Mouse (Mus musculus) testis, adult 2 months (tissue): ENCODE data around the gene Hdac7. TPM values are rescaled to one million over a fixed set of nuclear protein-coding genes. Genes with fewer than 3 reads are reported as not detected.

Experiments
- H3K27ac ChIP-seq: fragments of 200-500 bp; 2 replicates; pipeline ENCODE4 v1.5.1; 2012; ENCODE audit warnings: low read depth, low read length; ENCODE audit not compliant: control insufficient read depth, insufficient read depth
- H3K27me3 ChIP-seq: fragments of 200-500 bp; 2 replicates; pipeline ENCODE4 v1.6.1; 2012; ENCODE audit warnings: mild to moderate bottlenecking, low read length, moderate library complexity; ENCODE audit not compliant: control insufficient read depth, insufficient read depth
- H3K36me3 ChIP-seq: fragments of 200-500 bp; 2 replicates; pipeline ENCODE4 v1.6.1; 2012; ENCODE audit warnings: mild to moderate bottlenecking, low read length; ENCODE audit not compliant: control insufficient read depth, insufficient read depth
- H3K4me1 ChIP-seq: fragments of 200-500 bp; 2 replicates; pipeline ENCODE4 v1.6.1; 2012; ENCODE audit warnings: low read length; ENCODE audit not compliant: control insufficient read depth, insufficient read depth
- H3K4me3 ChIP-seq: fragments of 200-500 bp; 2 replicates; pipeline ENCODE4 v1.5.1; 2012; ENCODE audit warnings: low read depth, mild to moderate bottlenecking, low read length, moderate library complexity, mixed read lengths; ENCODE audit not compliant: control insufficient read depth
- CTCF ChIP-seq: fragments of 200-500 bp; IDR thresholded peaks from 2 replicates; pipeline ENCODE4 v1.5.1; 2012; ENCODE audit warnings: low read depth, mild to moderate bottlenecking, inconsistent platforms, low read length, moderate library complexity; ENCODE audit not compliant: control insufficient read depth, insufficient read depth, insufficient replicate concordance
- POLR2A ChIP-seq: fragments of 200-500 bp; IDR thresholded peaks from 2 replicates; pipeline ENCODE4 v1.6.1; 2012; ENCODE audit warnings: low read depth, mild to moderate bottlenecking, inconsistent platforms, low read length, moderate library complexity; ENCODE audit not compliant: control insufficient read depth
- polyA plus RNA-seq: library from polyadenylated mRNA; depleted of rRNA; stranded (reverse); fragments of >200 nt; gene quantifications from 2 replicates; pipeline ENCODE4 v1.2.3, GENCODE M21; 2012

The Hdac7 gene
- polyA plus RNA-seq, 1 experiment = 6.1 TPM

- Histone ChIP-seq H3K27ac (no peak overlapping the region), H3K4me3 (no peak overlapping the region), H3K36me3 (no peaks in the 10 kb centered on the region), H3K27me3 (no peaks in the 10 kb centered on the region), H3K4me1 (peaks cover 3% of the 10 kb centered on the region)
- TF ChIP-seq CTCF (no peak), POLR2A (no peak)
Observed at GRCm38 (mm10) chr15:97801811-97802210, 42.5 kb downstream of the Hdac7 start.

- no peak for TF ChIP-seq POLR2A
- TF ChIP-seq CTCF = no peak
- Histone ChIP-seq H3K36me3 (no peaks in the 10 kb centered on the region), H3K4me3 (no peak overlapping the region), H3K27ac (no peak overlapping the region), H3K4me1 (peaks cover 3% of the 10 kb centered on the region), H3K27me3 (no peaks in the 10 kb centered on the region)
Observed at GRCm38 (mm10) chr15:97800853-97801252, 43.4 kb downstream of the Hdac7 start.

- no peaks in the 10 kb centered on the region for H3K36me3 ChIP-seq
- peaks cover 3% of the 10 kb centered on the region for H3K4me1 ChIP-seq
- no peaks in the 10 kb centered on the region for H3K27me3 ChIP-seq
- no peak overlapping the region for H3K27ac ChIP-seq
- TF ChIP-seq POLR2A (no peak), CTCF (no peak)
- H3K4me3 ChIP-seq = no peak overlapping the region
Observed at GRCm38 (mm10) chr15:97799446-97799845, 44.9 kb downstream of the Hdac7 start.

- H3K4me1 ChIP-seq = peaks cover 3% of the 10 kb centered on the region
Observed at GRCm38 (mm10) chr15:97798134-97798533, 46.2 kb downstream of the Hdac7 start.

GRCm38 (mm10) chr15:97796674-97797310 is 47.5 kb downstream of the Hdac7 start:
- no peaks in the 10 kb centered on the region for H3K27me3 ChIP-seq
- no peaks in the 10 kb centered on the region for H3K36me3 ChIP-seq
- no peak for TF ChIP-seq CTCF
- no peak overlapping the region for H3K27ac ChIP-seq
- peaks cover 3% of the 10 kb centered on the region for H3K4me1 ChIP-seq
- no peak overlapping the region for H3K4me3 ChIP-seq

More at GRCm38 (mm10) chr15:97798134-97798533, 46.2 kb downstream of the Hdac7 start:
- H3K36me3 ChIP-seq = no peaks in the 10 kb centered on the region
- H3K4me3 ChIP-seq = no peak overlapping the region
- H3K27me3 ChIP-seq = no peaks in the 10 kb centered on the region
- TF ChIP-seq CTCF (no peak), POLR2A (no peak)
- peak overlapping the region; percentile 37; the same call in 1 of the 2 replicates for H3K27ac ChIP-seq

GRCm38 (mm10) chr15:97795559-97796235 is 48.6 kb downstream of the Hdac7 start:
- Histone ChIP-seq H3K4me3 (no peak overlapping the region), H3K27ac (no peak overlapping the region), H3K27me3 (no peaks in the 10 kb centered on the region), H3K4me1 (peaks cover 3% of the 10 kb centered on the region), H3K36me3 (no peaks in the 10 kb centered on the region)
- TF ChIP-seq CTCF (no peak), POLR2A (no peak)

- Histone ChIP-seq H3K27me3 (no peaks in the 10 kb centered on the region), H3K4me1 (peaks cover 7% of the 10 kb centered on the region), H3K27ac (no peak overlapping the region), H3K4me3 (no peak overlapping the region), H3K36me3 (no peaks in the 10 kb centered on the region)
- TF ChIP-seq CTCF = peak; percentile 14; the same call in 1 of the 2 replicates
- no peak for TF ChIP-seq POLR2A
Observed at GRCm38 (mm10) chr15:97794268-97794667, 50.0 kb downstream of the Hdac7 start.
